Mouse (Mus musculus): Measurements from ENCODE around the gene Nmral1. TPM values are rescaled to one million over a fixed set of nuclear protein-coding genes. Genes with fewer than 3 reads are reported as not detected.

Nmral1 gene
- total RNA-seq (2023), result 3.3 TPM

GRCm38 (mm10) chr16:4718753-4719518, at the start of gene Nmral1:
Gene Nmral1, minus strand, starts transcription at chr16:4719356.

GRCm38 (mm10) chr16:4725780-4726527, 6.8 kb upstream of the Nmral1 start, which contains the start of gene Hmox2:
Gene Hmox2, plus strand, starts transcription at chr16:4726361.

GRCm38 (mm10) chr16:4679121-4680018, 39.8 kb downstream of the Nmral1 start, which contains the start of gene Coro7:
Gene Coro7, minus strand, starts transcription at chr16:4679777.

Other genes starting within 250 kb of the Nmral1 start
- gene Srl, start 177.5 kb downstream of the Nmral1 start, total RNA-seq (2023), result 0.44 TPM
- gene Tfap4, start 159.5 kb downstream of the Nmral1 start, total RNA-seq (2023), result 19.3 TPM
- 0.29 TPM for gene Glis2, start 124.6 kb downstream of the Nmral1 start, total RNA-seq (2023)
- gene Pam16, start 94.4 kb downstream of the Nmral1 start, total RNA-seq (2023), result 39.3 TPM
- not detected for gene Vasn, start 79.4 kb downstream of the Nmral1 start, total RNA-seq (2023)
- gene Dnaja3, start 79.4 kb downstream of the Nmral1 start, total RNA-seq (2023), result 20.4 TPM
- gene Coro7, start 39.6 kb downstream of the Nmral1 start, total RNA-seq (2023), result 184 TPM
- 31.0 TPM for gene Hmox2, start 7.0 kb upstream of the Nmral1 start, total RNA-seq (2023)
- 53.8 TPM for gene Cdip1, start 70.9 kb upstream of the Nmral1 start, total RNA-seq (2023)
- not detected for gene 4930562C15Rik, start 116.1 kb upstream of the Nmral1 start, total RNA-seq (2023)
- 156 TPM for gene Ubald1, start 161.0 kb upstream of the Nmral1 start, total RNA-seq (2023)
- 70.1 TPM for gene Mgrn1, start 166.9 kb upstream of the Nmral1 start, total RNA-seq (2023)
- 45.9 TPM for gene Nudt16l1, start 219.4 kb upstream of the Nmral1 start, total RNA-seq (2023)
- 74.4 TPM for gene Anks3, start 244.8 kb upstream of the Nmral1 start, total RNA-seq (2023)